Mouse (Mus musculus) kidney, embryonic 14.5 days (tissue): ENCODE results near the gene Pla2g3. TPM values are rescaled to one million over a fixed set of nuclear protein-coding genes. Genes with fewer than 3 reads are reported as not detected.

Experiments used
- ATAC-seq: fragments of 200-750 bp; cut with Nextera tagmentation; 2 replicates; pipeline ENCODE4 v1.8.0; 2017; ENCODE audit warnings: moderate number of reproducible peaks, mild to moderate bottlenecking, moderate TSS enrichment, moderate library complexity; ENCODE audit not compliant: low FRiP score, low TSS enrichment
- H3K27ac ChIP-seq: fragments of 300-500 bp; sonication (generic); 2 replicates; pipeline ENCODE4 v1.5.1; 2014; ENCODE audit warnings: low read depth, mild to moderate bottlenecking, low read length, moderate library complexity, mixed read lengths
- H3K27me3 ChIP-seq: fragments of 300-500 bp; sonication (generic); 2 replicates; pipeline ENCODE4 v1.6.1; 2014; ENCODE audit warnings: mild to moderate bottlenecking, low read length; ENCODE audit not compliant: control insufficient read depth, insufficient read depth
- H3K36me3 ChIP-seq: fragments of 300-500 bp; sonication (generic); 2 replicates; pipeline ENCODE4 v1.6.1; 2014; ENCODE audit warnings: low read length, mixed read lengths; ENCODE audit not compliant: control insufficient read depth, insufficient read depth
- H3K4me1 ChIP-seq: fragments of 300-500 bp; sonication (generic); 2 replicates; pipeline ENCODE4 v1.6.1; 2014; ENCODE audit warnings: low read length, mixed read lengths; ENCODE audit not compliant: control insufficient read depth, insufficient read depth
- H3K4me2 ChIP-seq: fragments of 300-500 bp; sonication (generic); replicated peaks from 2 replicates; pipeline ENCODE4 v1.6.1; 2014; ENCODE audit warnings: low read depth, mild to moderate bottlenecking, low read length
- H3K4me3 ChIP-seq: fragments of 300-500 bp; sonication (generic); 2 replicates; pipeline ENCODE4 v1.5.1; 2014; ENCODE audit warnings: mild to moderate bottlenecking, low read length
- H3K9ac ChIP-seq: fragments of 300-500 bp; sonication (generic); 2 replicates; pipeline ENCODE4 v1.6.1; 2014; ENCODE audit warnings: low read depth, mild to moderate bottlenecking, low read length, moderate library complexity
- H3K9me3 ChIP-seq: fragments of 300-500 bp; sonication (generic); 2 replicates; pipeline ENCODE4 v1.6.1; 2016; ENCODE audit warnings: low read length; ENCODE audit not compliant: control insufficient read depth
- WGBS: fragments of 180-500 bp; shearing (Covaris S2); extraction: QIAGEN DNeasy Blood & Tissue Kit; methylation state at CpG from one replicate; pipeline ENCODE4 v1.1.7; 2014; 5-methylcytosine and 5-hydroxymethylcytosine counted together
- polyA plus RNA-seq: library from polyadenylated mRNA; unstranded; fragments of >200 nt; fragmentation: Nextera tagmentation; extraction: Ambion mirVana; gene quantifications from 2 replicates; pipeline ENCODE4 v1.2.1, GENCODE M21; 2014

The Pla2g3 gene
- polyA plus RNA-seq, 1 experiment from 2014 or later = 0.77 TPM

DNA sequence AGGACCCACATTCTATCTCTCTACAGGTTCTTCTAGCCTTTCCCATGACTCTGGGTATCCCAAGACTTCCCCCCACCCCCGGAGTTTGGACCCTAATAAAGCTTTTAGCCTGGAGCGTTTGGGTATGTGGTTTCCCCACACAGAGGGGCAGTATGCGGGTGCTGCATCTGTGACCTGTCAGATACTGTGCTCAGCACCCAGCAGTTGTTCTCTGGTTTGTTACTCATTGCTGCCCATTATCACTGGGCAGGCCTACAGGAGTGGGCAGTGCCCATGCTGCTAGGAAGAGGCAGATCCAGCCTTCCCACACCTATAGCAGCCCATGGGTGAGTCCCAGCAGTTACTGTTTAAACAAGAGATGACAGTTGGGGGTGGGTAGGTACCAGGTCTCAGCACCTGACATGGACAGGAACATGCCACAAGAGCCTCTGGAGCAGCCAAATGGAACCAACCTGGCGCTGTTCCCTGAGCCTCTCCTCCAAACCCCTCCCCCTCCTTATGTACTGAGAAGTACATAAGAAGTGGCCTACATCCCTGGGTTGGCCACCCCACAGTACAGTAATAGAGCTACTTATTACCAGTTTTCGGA lies 48.8 kb downstream of the Pla2g3 start:
- no peak overlapping the region for H3K9ac ChIP-seq
- no peak for ATAC-seq

DNA sequence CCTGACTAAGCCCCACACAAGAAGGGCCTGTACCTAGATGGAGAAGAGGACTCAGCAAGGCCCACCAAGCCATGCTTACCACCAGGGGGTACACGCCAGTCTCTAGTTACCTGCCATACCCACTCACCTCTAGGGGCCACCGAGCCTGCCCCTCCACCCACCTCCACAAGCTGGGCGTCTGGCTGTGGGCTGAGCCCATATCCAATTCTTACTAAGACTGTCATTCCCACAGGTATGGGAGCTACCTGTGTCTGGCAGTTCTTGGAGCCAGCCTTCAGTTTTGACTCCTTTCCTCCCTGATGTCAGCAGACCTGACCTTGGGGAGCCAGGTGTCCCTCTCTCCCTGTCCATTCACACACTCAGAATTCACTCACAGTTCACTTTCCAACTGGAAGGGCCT lies 49.6 kb downstream of the Pla2g3 start:
- Histone ChIP-seq H3K27ac (no peak overlapping the region), H3K4me1 (peaks cover 33% of the 10 kb centered on the region), H3K27me3 (no peaks in the 10 kb centered on the region), H3K9ac (peak overlapping the region; percentile 25; the same call in 1 of the 2 replicates), H3K4me2 (peak overlapping the region; percentile 84), H3K9me3 (no peaks in the 10 kb centered on the region), H3K4me3 (peak overlapping the region; percentile 68), H3K36me3 (peaks cover 21% of the 10 kb centered on the region)
- WGBS = 78% methylated on average over 3 of the region's 3 CpGs
- no peak for ATAC-seq

More for the DNA sequence above, 48.8 kb downstream of the Pla2g3 start:
- Histone ChIP-seq H3K4me1 (peaks cover 33% of the 10 kb centered on the region), H3K27ac (no peak overlapping the region), H3K4me2 (peak overlapping the region; percentile 84), H3K4me3 (no peak overlapping the region), H3K9me3 (no peaks in the 10 kb centered on the region), H3K27me3 (no peaks in the 10 kb centered on the region), H3K36me3 (peaks cover 30% of the 10 kb centered on the region)
- 68% methylated on average over 5 of the region's 5 CpGs for WGBS

DNA sequence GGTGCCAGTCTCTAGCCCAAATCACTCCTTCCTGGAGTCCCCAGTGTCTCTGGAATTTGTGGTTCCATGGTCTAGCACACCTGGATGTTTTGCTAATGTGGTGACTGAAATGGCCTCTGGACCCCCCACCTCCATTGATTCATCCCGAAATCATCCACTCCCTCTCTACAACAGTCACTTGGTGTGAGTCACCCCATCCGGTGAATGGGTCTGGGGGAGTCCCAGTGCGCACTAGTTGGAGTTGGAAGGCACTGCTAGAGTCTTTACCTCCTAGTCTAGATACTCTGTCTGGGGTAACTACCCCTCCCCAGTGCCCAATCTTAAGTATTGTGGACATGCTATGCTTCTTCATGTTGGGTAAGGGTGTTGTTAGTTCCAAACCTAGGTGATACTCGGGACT lies 50.3 kb downstream of the Pla2g3 start:
- H3K4me1 ChIP-seq = peaks cover 33% of the 10 kb centered on the region
- H3K4me3 ChIP-seq = peak overlapping the region; percentile 68
- peaks cover 15% of the 10 kb centered on the region for H3K36me3 ChIP-seq
- no peak for ATAC-seq
- peak overlapping the region; percentile 55; the same call in 1 of the 2 replicates for H3K27ac ChIP-seq
- H3K4me2 ChIP-seq = peak overlapping the region; percentile 84
- no peaks in the 10 kb centered on the region for H3K27me3 ChIP-seq
- WGBS = 68% methylated on average over 4 of the region's 4 CpGs
- peak overlapping the region; percentile 68 for H3K9ac ChIP-seq
- no peaks in the 10 kb centered on the region for H3K9me3 ChIP-seq

DNA sequence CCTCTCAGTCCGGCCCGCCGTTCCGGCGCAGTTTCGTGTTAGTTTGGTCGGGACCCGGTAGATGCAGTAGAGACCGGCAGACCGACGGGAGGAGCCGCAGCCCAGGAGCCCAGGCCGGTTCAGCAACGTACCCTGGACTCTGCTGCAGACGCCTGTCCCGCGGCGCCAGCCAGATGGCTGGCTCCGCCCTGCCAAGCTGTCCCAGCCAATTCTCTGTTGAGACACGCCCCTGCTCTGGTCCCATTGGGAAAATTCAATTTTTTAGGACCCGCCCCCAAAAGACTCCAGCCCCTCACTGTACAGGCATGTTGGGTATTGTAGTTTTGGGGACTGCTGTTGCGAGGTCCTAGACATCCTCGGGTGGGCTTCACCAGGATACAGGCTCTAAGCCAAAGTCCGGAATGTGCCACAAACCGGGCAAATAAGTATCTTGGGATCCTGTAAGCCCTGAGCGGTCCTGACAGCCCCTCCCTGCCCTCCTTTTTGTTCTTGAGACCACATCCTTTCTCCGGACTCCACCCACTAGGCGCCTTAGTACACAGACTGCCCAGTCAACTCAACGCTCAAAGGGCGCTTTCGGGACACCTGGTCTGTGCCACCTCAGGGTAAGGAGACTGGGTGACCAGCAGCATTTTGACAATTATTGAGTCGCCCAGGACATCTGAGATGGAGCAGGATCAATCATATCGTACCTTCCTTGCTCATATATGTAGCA lies 51.2 kb downstream of the Pla2g3 start:
- Histone ChIP-seq H3K4me1 (peaks cover 33% of the 10 kb centered on the region), H3K27ac (peak overlapping the region; percentile 55; the same call in 1 of the 2 replicates), H3K4me3 (peak overlapping the region; percentile 68), H3K36me3 (peaks cover 6% of the 10 kb centered on the region), H3K9ac (peak overlapping the region; percentile 68), H3K4me2 (peak overlapping the region; percentile 84), H3K9me3 (no peaks in the 10 kb centered on the region), H3K27me3 (no peaks in the 10 kb centered on the region)
- 5% methylated on average over 33 of the region's 33 CpGs for WGBS
- ATAC-seq = peak; percentile 91

DNA sequence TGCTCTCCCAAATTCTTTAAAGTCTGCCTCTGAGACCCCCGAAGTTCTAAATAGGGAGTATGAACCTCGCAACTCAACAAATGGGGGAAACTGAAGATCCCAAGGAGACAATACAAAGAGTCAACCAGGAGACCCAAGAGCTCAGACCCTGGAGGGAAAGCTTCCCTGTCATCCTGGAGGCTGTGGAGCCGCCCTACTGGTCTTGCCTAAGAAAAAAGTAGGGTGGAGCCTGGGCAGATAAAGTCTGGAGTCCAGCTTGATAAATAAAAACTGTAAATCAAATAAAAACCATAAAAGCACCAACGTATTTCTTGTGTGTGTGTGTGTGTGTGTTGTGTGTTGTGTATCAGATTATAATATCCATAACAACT lies 51.7 kb downstream of the Pla2g3 start:
- no peak for ATAC-seq
- no peak overlapping the region for H3K27ac ChIP-seq

DNA sequence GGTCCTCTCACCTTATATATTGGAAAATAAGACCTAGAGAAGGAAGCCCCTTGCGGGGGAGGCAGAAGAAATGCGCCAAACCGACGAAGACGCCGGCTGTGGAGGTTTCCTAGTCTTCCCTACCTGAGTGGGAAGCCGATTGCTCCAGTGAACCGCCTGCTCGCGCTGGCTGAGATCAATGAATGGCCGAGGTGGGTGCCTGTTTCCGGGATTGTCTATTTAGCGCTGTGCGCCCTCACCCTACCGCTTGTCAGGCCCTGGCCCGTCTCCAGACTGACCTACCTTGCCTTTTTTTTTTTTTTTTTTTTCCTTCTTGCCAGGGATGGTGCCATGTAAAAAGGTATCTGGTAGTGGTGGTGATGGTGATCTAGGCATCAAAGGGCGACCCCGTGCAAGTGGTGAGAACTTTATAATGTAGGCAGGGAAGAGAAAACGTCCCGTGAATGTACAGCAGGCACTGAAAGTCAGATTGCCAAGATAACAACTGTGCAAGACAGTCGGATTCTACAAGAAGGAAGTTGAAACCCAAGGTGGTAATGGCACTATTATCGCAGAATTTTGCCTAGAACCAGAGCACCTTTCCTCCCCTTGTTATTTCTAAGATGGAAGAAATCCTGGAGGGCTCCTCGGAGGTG lies 52.5 kb downstream of the Pla2g3 start, which contains the start of gene Smtn:
Smtn (minus strand) TSS at position 162 of the 635 bp plus-strand sequence.
- 93% methylated on average over 23 of the region's 23 CpGs for WGBS
- H3K4me2 ChIP-seq = peak within 1 kb of the TSS; percentile 84
- H3K27me3 ChIP-seq = no peaks in the 10 kb centered on the region
- H3K36me3 ChIP-seq = 0 out of 2 replicates have a peak, but pooled peaks cover 4% of the 10 kb centered on the region
- peak within 1 kb of the TSS; percentile 68 for H3K9ac ChIP-seq
- 0 out of 2 replicates have a peak, but pooled peaks cover 4% of the 10 kb centered on the region for H3K9me3 ChIP-seq
- H3K4me1 ChIP-seq = peaks cover 28% of the 10 kb centered on the region
- ATAC-seq = no peak
- H3K27ac ChIP-seq = no peak within 1 kb of the TSS
- H3K4me3 ChIP-seq = peak within 1 kb of the TSS; percentile 68

More for the DNA sequence above, 51.7 kb downstream of the Pla2g3 start:
- H3K4me1 ChIP-seq = peaks cover 33% of the 10 kb centered on the region
- WGBS = 85% methylated on average over 4 of the region's 4 CpGs
- H3K4me2 ChIP-seq = peak overlapping the region; percentile 84
- 0 out of 2 replicates have a peak, but pooled peaks cover 4% of the 10 kb centered on the region for H3K9me3 ChIP-seq
- H3K36me3 ChIP-seq = 0 out of 2 replicates have a peak, but pooled peaks cover 4% of the 10 kb centered on the region
- H3K27me3 ChIP-seq = no peaks in the 10 kb centered on the region
- H3K9ac ChIP-seq = peak overlapping the region; percentile 68; the same call in 1 of the 2 replicates
- peak overlapping the region; percentile 68 for H3K4me3 ChIP-seq

DNA sequence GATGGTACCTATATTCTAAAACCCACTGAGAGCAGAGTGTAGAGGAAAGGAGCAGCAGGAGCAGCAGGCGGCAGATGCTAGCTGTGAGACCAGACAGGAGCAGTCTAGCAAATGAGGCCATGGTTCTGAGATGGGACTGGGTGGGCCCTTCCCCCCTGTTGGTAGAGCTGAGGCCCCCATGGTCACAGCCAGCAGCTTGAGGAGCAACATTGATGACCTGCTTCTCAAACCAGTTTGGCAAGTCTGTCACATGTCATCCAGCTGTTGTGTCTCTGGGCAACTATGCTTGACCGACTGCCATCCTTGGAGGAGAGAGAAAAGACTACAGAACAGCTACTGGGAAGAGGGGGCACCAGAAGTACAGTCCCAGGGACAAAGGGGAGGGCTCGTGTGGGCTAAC lies 53.8 kb downstream of the Pla2g3 start:
- no peak overlapping the region for H3K4me2 ChIP-seq
- 56% methylated on average over 3 of the region's 3 CpGs for WGBS
- H3K4me3 ChIP-seq = no peak overlapping the region
- peaks cover 17% of the 10 kb centered on the region for H3K4me1 ChIP-seq
- no peak for ATAC-seq
- H3K36me3 ChIP-seq = 0 out of 2 replicates have a peak, but pooled peaks cover under 1% of the 10 kb centered on the region
- no peaks in the 10 kb centered on the region for H3K27me3 ChIP-seq
- 0 out of 2 replicates have a peak, but pooled peaks cover 4% of the 10 kb centered on the region for H3K9me3 ChIP-seq
- H3K9ac ChIP-seq = no peak overlapping the region
- no peak overlapping the region for H3K27ac ChIP-seq

DNA sequence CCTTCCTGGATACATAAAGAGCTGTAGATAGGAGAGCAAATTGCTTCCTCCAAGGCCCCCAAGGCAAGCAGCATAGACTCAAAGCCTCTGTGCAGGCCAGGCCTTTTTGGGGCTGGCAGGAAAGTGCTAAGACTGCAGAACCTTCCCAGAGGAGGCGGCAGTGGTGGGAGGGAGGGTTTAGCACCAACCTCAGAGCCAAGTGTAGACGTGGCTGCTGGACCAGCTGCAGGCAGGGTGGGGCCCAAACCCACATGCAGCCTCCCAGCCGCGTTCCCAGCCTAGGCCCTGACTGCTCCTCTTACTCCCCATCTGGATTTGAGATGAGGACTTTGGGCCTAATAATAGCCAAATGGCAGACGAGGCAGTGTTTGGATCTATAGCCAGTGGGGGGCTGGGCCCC lies 54.9 kb downstream of the Pla2g3 start:
- no peak overlapping the region for H3K4me2 ChIP-seq
- ATAC-seq = no peak
- H3K9me3 ChIP-seq = 0 out of 2 replicates have a peak, but pooled peaks cover 4% of the 10 kb centered on the region
- no peak overlapping the region for H3K27ac ChIP-seq
- H3K4me1 ChIP-seq = 0 out of 2 replicates have a peak, but pooled peaks cover 8% of the 10 kb centered on the region
- H3K27me3 ChIP-seq = no peaks in the 10 kb centered on the region
- H3K4me3 ChIP-seq = no peak overlapping the region
- H3K9ac ChIP-seq = no peak overlapping the region
- WGBS = 44% methylated on average over 5 of the region's 5 CpGs
- no peaks in the 10 kb centered on the region for H3K36me3 ChIP-seq
